Mouse (Mus musculus) ES-Bruce4 (cell line): ENCODE results near the gene Ttc13. TPM values are rescaled to one million over a fixed set of nuclear protein-coding genes. Genes with fewer than 3 reads are reported as not detected.

Experiments
- H3K27ac ChIP-seq: 2 replicates; pipeline ENCODE4 v1.5.1; 2012; ENCODE audit warnings: low read length, inconsistent platforms; ENCODE audit not compliant: insufficient read depth
- H3K27me3 ChIP-seq: 2 replicates; pipeline ENCODE4 v1.6.1; 2012; ENCODE audit warnings: mild to moderate bottlenecking, low read length, inconsistent platforms; ENCODE audit not compliant: control insufficient read depth, poor library complexity, insufficient read depth, severe bottlenecking
- H3K36me3 ChIP-seq: 2 replicates; pipeline ENCODE4 v1.6.1; 2012; ENCODE audit warnings: inconsistent platforms, mild to moderate bottlenecking, low read length, moderate library complexity; ENCODE audit not compliant: control insufficient read depth, poor library complexity, insufficient read depth, severe bottlenecking
- H3K4me1 ChIP-seq: one replicate; pipeline ENCODE4 v1.8.1; 2011; ENCODE audit warnings: low read length; ENCODE audit not compliant: control insufficient read depth, insufficient read depth
- H3K4me3 ChIP-seq: 2 replicates; pipeline ENCODE4 v1.5.1; 2011; ENCODE audit warnings: low read depth, mild to moderate bottlenecking, low read length
- H3K9ac ChIP-seq: 2 replicates; pipeline ENCODE4 v1.6.1; 2012; ENCODE audit warnings: low read depth, mild to moderate bottlenecking, inconsistent platforms; ENCODE audit not compliant: poor library complexity, severe bottlenecking
- H3K9me3 ChIP-seq: replicated peaks from 2 replicates; pipeline ENCODE4 v1.6.1; 2012; ENCODE audit warnings: mild to moderate bottlenecking, low read length, inconsistent platforms; ENCODE audit not compliant: control insufficient read depth, poor library complexity, insufficient read depth, severe bottlenecking
- CTCF ChIP-seq: IDR thresholded peaks from one replicate; pipeline ENCODE4 v1.8.1; 2011; ENCODE audit warnings: low read depth, low read length
- EP300 ChIP-seq: IDR thresholded peaks from 2 replicates; pipeline ENCODE4 v1.6.1; 2011; ENCODE audit warnings: low read depth, low read length; ENCODE audit not compliant: insufficient read depth
- POLR2A ChIP-seq: IDR thresholded peaks from one replicate; pipeline ENCODE4 v1.8.1; 2011; ENCODE audit warnings: low read length; ENCODE audit not compliant: insufficient read depth
- polyA plus RNA-seq: library from polyadenylated mRNA; stranded (reverse); fragments of >200 nt; gene quantifications from 2 replicates; pipeline ENCODE4 v1.2.4, GENCODE M21; 2011; ENCODE audit warnings: low read depth; ENCODE audit not compliant: missing spikeins, insufficient read depth, insufficient read length

Gene Ttc13
- polyA plus RNA-seq, 1 experiment, result 57.1 TPM

DNA sequence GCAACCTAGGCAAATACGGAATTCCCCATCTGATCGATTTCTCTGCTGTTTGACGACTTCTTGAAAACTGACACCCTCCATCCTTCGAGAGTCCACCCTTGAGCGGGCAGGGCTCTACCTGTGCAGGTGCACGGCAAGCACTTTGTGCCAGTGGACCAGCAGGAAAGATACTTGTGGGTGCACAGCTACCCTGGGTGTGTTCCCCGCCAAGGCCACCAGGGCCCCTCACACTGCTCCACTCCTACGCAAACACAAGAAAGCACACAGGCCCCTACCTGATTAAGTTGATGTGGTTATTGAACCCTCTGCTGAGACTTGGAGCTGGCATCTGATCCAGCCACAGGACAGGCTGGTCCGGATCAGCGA is 40.0 kb downstream of the Ttc13 start:
- no peak overlapping the region for H3K9ac ChIP-seq
- H3K27ac ChIP-seq, result no peak overlapping the region
- no peaks in the 10 kb centered on the region for H3K27me3 ChIP-seq
- H3K4me3 ChIP-seq, result no peak overlapping the region
- H3K4me1 ChIP-seq, result no peaks in the 10 kb centered on the region
- no peaks in the 10 kb centered on the region for H3K9me3 ChIP-seq
- H3K36me3 ChIP-seq, result peaks cover 14% of the 10 kb centered on the region
- TF ChIP-seq POLR2A (no peak), CTCF (no peak), EP300 (no peak)

DNA sequence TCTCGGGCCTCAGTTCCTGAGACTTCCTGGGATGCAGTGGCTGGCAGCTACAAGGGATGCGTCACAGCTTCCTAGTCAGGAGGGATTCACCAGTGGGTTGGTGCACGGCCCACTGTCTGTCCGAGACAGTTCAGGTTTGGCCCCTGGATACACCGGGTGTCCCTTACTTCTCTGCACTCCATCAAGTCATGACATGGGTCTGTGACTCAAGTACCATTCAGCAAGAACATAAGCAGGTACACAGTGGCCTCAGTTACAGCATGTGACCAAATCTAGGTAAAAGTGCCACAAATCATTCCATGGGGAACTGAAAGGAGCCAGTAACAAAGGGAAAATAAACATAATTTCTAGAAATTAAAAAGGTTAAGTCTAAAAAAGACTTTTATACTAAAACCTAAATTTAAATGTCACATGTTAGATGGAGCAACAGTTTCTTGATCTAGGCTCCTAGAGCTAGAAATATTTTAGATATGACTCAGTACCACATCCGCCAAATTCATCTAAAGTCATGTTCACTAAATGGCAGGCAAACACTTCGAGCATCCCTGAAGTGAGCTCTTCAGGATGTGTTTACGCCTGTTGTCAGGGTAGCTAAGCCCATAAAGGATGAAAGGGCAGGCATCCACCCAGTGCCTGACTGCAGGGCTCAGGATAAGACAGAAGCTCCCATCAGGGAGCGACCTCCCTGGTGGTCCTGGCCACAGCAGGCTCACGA is 40.5 kb downstream of the Ttc13 start:
- H3K9me3 ChIP-seq, result no peaks in the 10 kb centered on the region
- peaks cover 14% of the 10 kb centered on the region for H3K36me3 ChIP-seq
- H3K27me3 ChIP-seq, result no peaks in the 10 kb centered on the region
- TF ChIP-seq POLR2A (no peak), CTCF (no peak), EP300 (no peak)
- no peak overlapping the region for H3K27ac ChIP-seq
- H3K4me3 ChIP-seq, result no peak overlapping the region
- H3K4me1 ChIP-seq, result no peaks in the 10 kb centered on the region
- no peak overlapping the region for H3K9ac ChIP-seq

DNA sequence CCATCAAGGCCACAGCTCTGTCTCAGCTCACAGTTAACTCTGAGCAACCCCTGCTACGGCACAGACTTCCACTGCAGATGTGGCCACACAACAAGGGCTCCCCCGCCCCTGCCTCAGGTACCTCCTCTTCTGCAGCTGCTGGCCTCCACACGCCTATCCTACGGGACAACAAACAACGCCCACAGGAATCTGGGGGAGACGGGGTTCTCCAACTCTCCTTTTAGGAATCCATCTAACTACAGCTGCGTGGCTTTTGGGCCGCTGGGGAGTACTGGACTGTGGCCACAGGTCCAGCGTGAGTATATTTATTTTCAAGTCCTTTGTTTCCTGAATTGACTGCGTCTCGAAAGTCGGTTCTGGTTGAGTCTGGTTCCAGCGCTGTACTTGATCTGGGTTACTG is 43.5 kb downstream of the Ttc13 start:
- H3K27ac ChIP-seq, result no peak overlapping the region
- H3K27me3 ChIP-seq, result no peaks in the 10 kb centered on the region
- no peak overlapping the region for H3K9ac ChIP-seq
- TF ChIP-seq CTCF (no peak), POLR2A (no peak), EP300 (no peak)
- H3K4me1 ChIP-seq, result no peaks in the 10 kb centered on the region
- no peaks in the 10 kb centered on the region for H3K9me3 ChIP-seq
- H3K4me3 ChIP-seq, result no peak overlapping the region
- peaks cover 3% of the 10 kb centered on the region; the same call in 1 of the 2 replicates for H3K36me3 ChIP-seq

DNA sequence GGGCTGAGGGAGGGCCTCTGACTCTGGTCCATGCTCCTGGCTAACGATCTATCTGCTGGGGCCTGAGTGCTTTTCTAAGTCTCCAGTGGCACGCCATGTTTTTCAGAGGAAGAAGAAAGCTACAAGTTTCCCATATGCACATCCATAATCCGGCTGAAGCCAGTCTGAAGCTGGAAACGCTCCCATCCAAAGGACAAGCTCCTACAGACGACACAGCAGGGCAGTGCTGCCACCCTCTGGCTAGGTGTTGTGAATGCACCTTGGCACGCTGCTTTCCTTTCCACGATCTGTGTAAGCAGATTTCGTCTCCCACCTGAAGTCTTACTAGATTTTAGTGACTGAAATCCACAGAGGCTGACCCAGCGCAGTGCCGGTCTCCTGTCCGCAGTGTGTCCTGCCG is 44.3 kb downstream of the Ttc13 start:
- no peak for TF ChIP-seq POLR2A
- peak; percentile 98 for TF ChIP-seq CTCF
- TF ChIP-seq EP300, result 0 out of 2 replicates have a peak, but pooled peaks have one; percentile 17
- Histone ChIP-seq H3K27me3 (no peaks in the 10 kb centered on the region), H3K27ac (no peak overlapping the region), H3K9me3 (no peaks in the 10 kb centered on the region), H3K36me3 (0 out of 2 replicates have a peak, but pooled peaks cover 3% of the 10 kb centered on the region), H3K4me3 (no peak overlapping the region), H3K4me1 (no peaks in the 10 kb centered on the region), H3K9ac (no peak overlapping the region)

DNA sequence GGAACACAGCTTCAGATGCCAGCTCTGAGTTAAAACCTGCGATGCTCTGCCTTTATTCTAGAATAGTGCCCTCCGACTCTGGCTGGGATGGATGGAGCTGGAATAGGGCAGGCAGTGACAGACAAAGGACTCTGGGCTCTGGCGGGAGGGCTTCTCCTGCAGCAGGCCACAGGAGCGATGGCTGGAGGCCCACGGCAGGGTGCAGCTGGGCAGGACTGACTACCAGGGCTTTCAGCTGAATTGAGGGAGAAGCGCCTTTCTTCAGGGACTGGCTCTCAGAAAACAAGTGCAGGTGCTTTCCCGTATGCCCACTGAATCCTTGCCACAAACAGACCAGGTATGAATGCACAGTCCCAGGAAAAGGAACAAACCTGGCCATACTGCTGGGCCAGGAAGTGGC is 44.7 kb downstream of the Ttc13 start:
- no peak for TF ChIP-seq EP300
- TF ChIP-seq POLR2A, result no peak
- no peak for TF ChIP-seq CTCF
- no peaks in the 10 kb centered on the region for H3K4me1 ChIP-seq
- no peak overlapping the region for H3K9ac ChIP-seq
- H3K4me3 ChIP-seq, result no peak overlapping the region
- H3K27me3 ChIP-seq, result no peaks in the 10 kb centered on the region
- H3K36me3 ChIP-seq, result 0 out of 2 replicates have a peak, but pooled peaks cover under 1% of the 10 kb centered on the region
- no peak overlapping the region for H3K27ac ChIP-seq
- H3K9me3 ChIP-seq, result no peaks in the 10 kb centered on the region

DNA sequence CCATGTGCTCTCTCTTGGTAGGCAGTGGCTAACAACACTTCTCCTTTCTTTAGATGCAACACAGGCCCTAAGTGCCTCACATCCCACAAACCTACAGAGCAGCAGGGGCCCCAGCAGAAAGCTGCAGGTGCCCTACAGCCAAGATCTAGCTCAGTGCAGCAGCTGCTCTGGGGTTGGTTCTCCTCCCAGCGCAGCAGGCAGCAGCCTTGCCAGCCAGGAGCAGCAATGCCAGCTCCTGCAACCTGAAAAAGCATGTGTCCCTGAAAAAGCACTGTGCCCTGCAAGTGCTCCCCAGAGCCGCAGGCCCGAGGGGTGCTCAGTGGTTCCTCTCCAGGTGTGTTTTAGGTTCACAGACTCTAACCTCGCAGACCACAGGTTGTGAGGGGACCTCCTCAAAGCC is 45.1 kb downstream of the Ttc13 start:
- Histone ChIP-seq H3K27me3 (no peaks in the 10 kb centered on the region), H3K4me1 (no peaks in the 10 kb centered on the region), H3K9ac (no peak overlapping the region), H3K9me3 (no peaks in the 10 kb centered on the region), H3K27ac (no peak overlapping the region), H3K36me3 (no peaks in the 10 kb centered on the region), H3K4me3 (no peak overlapping the region)
- no peak for TF ChIP-seq POLR2A
- no peak for TF ChIP-seq CTCF
- no peak for TF ChIP-seq EP300
